Mouse (Mus musculus) heart, embryonic 10.5 days (tissue): ENCODE results near the gene Ruvbl2. TPM values are rescaled to one million over a fixed set of nuclear protein-coding genes. Genes with fewer than 3 reads are reported as not detected.
A peak's percentile ranks its signal among the peaks of the same experiment; 100 is the strongest.

ENCODE experiments used
- DNase-seq: peaks from one replicate; pipeline ENCODE4 v3.0.0-alpha.2; 2017; ENCODE audit warnings: low spot score
- H3K27ac ChIP-seq: fragments of 300-500 bp; sonication (generic); 2 replicates; pipeline ENCODE4 v1.5.1; 2016; ENCODE audit warnings: mild to moderate bottlenecking
- H3K27me3 ChIP-seq: fragments of 300-500 bp; sonication (generic); 2 replicates; pipeline ENCODE4 v1.6.1; 2016; ENCODE audit warnings: mild to moderate bottlenecking; ENCODE audit not compliant: poor library complexity, insufficient read depth, severe bottlenecking
- H3K36me3 ChIP-seq: fragments of 300-500 bp; sonication (generic); 2 replicates; pipeline ENCODE4 v1.6.1; 2016; ENCODE audit warnings: mild to moderate bottlenecking, moderate library complexity
- H3K4me1 ChIP-seq: fragments of 300-500 bp; sonication (generic); 2 replicates; pipeline ENCODE4 v1.6.1; 2016; ENCODE audit warnings: mild to moderate bottlenecking
- H3K4me3 ChIP-seq: fragments of 300-500 bp; sonication (generic); 2 replicates; pipeline ENCODE4 v1.5.1; 2016; ENCODE audit warnings: mild to moderate bottlenecking, moderate library complexity
- H3K9me3 ChIP-seq: fragments of 300-500 bp; sonication (generic); 2 replicates; pipeline ENCODE4 v1.6.1; 2016; ENCODE audit warnings: mild to moderate bottlenecking, moderate library complexity
- WGBS: fragments of 180-500 bp; shearing (Covaris S2); methylation state at CpG from one replicate; pipeline ENCODE4 v1.1.7; 2016; 5-methylcytosine and 5-hydroxymethylcytosine counted together
- polyA plus RNA-seq: library from polyadenylated mRNA; unstranded; fragments of >200 nt; fragmentation: Nextera tagmentation; extraction: Ambion mirVana; gene quantifications from 2 replicates; pipeline ENCODE4 v1.2.1, GENCODE M21; 2016

The Ruvbl2 gene
- polyA plus RNA-seq, 1 experiment from 2014 or later: 175 TPM

- peaks cover 41% of the 10 kb centered on the region for H3K4me1 ChIP-seq
- H3K27ac ChIP-seq: peak within 1 kb of the TSS; percentile 85
- H3K36me3 ChIP-seq: no peaks in the 10 kb centered on the region
- H3K27me3 ChIP-seq: peaks cover 97% of the 10 kb centered on the region
- WGBS: 2% methylated on average over 44 of the region's 45 CpGs
- peak within 1 kb of the TSS; percentile 68 for H3K4me3 ChIP-seq
- H3K9me3 ChIP-seq: no peaks in the 10 kb centered on the region
- peak; percentile 89 for DNase-seq
Measured at GRCm38 (mm10) chr7:45413113-45413863, 24.6 kb downstream of the Ruvbl2 start, which contains the start of gene Ntf5. TSS of gene Ntf5 (plus strand) at chr7:45413695.

GRCm38 (mm10) chr7:45412421-45412820 is 25.5 kb downstream of the Ruvbl2 start:
- H3K9me3 ChIP-seq: no peaks in the 10 kb centered on the region
- WGBS: 50% methylated on average over 2 of the region's 2 CpGs
- no peaks in the 10 kb centered on the region for H3K36me3 ChIP-seq
- peaks cover 34% of the 10 kb centered on the region for H3K4me1 ChIP-seq
- H3K27ac ChIP-seq: no peak overlapping the region
- DNase-seq: no peak
- no peak overlapping the region for H3K4me3 ChIP-seq
- H3K27me3 ChIP-seq: peaks cover 97% of the 10 kb centered on the region

GRCm38 (mm10) chr7:45409497-45410163 is 28.3 kb downstream of the Ruvbl2 start:
- Histone ChIP-seq H3K4me3 (no peak overlapping the region), H3K27ac (no peak overlapping the region), H3K9me3 (no peaks in the 10 kb centered on the region), H3K36me3 (no peaks in the 10 kb centered on the region), H3K4me1 (peaks cover 37% of the 10 kb centered on the region), H3K27me3 (peaks cover 95% of the 10 kb centered on the region)
- no peak for DNase-seq
- 76% methylated on average over 8 of the region's 8 CpGs for WGBS

- Histone ChIP-seq H3K9me3 (no peaks in the 10 kb centered on the region), H3K27me3 (peaks cover 88% of the 10 kb centered on the region), H3K4me1 (peaks cover 32% of the 10 kb centered on the region), H3K36me3 (no peaks in the 10 kb centered on the region), H3K4me3 (no peak overlapping the region), H3K27ac (no peak overlapping the region)
- DNase-seq: no peak
- WGBS: 86% methylated on average over 17 of the region's 17 CpGs
Measured at GRCm38 (mm10) chr7:45408949-45409348, 28.9 kb downstream of the Ruvbl2 start.

GRCm38 (mm10) chr7:45408351-45408750 is 29.5 kb downstream of the Ruvbl2 start:
- H3K9me3 ChIP-seq: no peaks in the 10 kb centered on the region
- DNase-seq: no peak
- 70% methylated on average over 7 of the region's 7 CpGs for WGBS
- no peak overlapping the region for H3K4me3 ChIP-seq
- H3K4me1 ChIP-seq: peaks cover 26% of the 10 kb centered on the region
- no peaks in the 10 kb centered on the region for H3K36me3 ChIP-seq
- no peak overlapping the region for H3K27ac ChIP-seq
- H3K27me3 ChIP-seq: peaks cover 82% of the 10 kb centered on the region

GRCm38 (mm10) chr7:45407836-45408235 is 30.1 kb downstream of the Ruvbl2 start:
- WGBS: 78% methylated on average over 10 of the region's 10 CpGs
- H3K9me3 ChIP-seq: no peaks in the 10 kb centered on the region
- H3K27me3 ChIP-seq: peaks cover 77% of the 10 kb centered on the region

GRCm38 (mm10) chr7:45406157-45407156 is 31.4 kb downstream of the Ruvbl2 start:
- 1% methylated on average over 113 of the region's 114 CpGs for WGBS
- Histone ChIP-seq H3K9me3 (no peaks in the 10 kb centered on the region), H3K27me3 (peaks cover 66% of the 10 kb centered on the region), H3K27ac (peak overlapping the region; percentile 81), H3K4me3 (peak overlapping the region; percentile 63), H3K4me1 (peaks cover 17% of the 10 kb centered on the region), H3K36me3 (no peaks in the 10 kb centered on the region)
- DNase-seq: no peak

More at GRCm38 (mm10) chr7:45407836-45408235, 30.1 kb downstream of the Ruvbl2 start:
- H3K4me3 ChIP-seq: no peak overlapping the region
- H3K36me3 ChIP-seq: no peaks in the 10 kb centered on the region
- DNase-seq: no peak
- no peak overlapping the region for H3K27ac ChIP-seq
- peaks cover 20% of the 10 kb centered on the region for H3K4me1 ChIP-seq

GRCm38 (mm10) chr7:45405091-45406075 is 32.5 kb downstream of the Ruvbl2 start, which contains the start of gene Kcna7:
TSS of gene Kcna7 (plus strand) at chr7:45405653.
- Histone ChIP-seq H3K36me3 (no peaks in the 10 kb centered on the region), H3K9me3 (no peaks in the 10 kb centered on the region), H3K27me3 (peaks cover 55% of the 10 kb centered on the region), H3K4me3 (peak within 1 kb of the TSS; percentile 63), H3K27ac (peak within 1 kb of the TSS; percentile 81), H3K4me1 (peaks cover 17% of the 10 kb centered on the region)
- 14% methylated on average over 28 of the region's 28 CpGs for WGBS
- no peak for DNase-seq

- Histone ChIP-seq H3K27me3 (peaks cover 38% of the 10 kb centered on the region), H3K4me1 (peaks cover 17% of the 10 kb centered on the region), H3K36me3 (no peaks in the 10 kb centered on the region), H3K27ac (no peak overlapping the region), H3K9me3 (no peaks in the 10 kb centered on the region), H3K4me3 (no peak overlapping the region)
- DNase-seq: no peak
- WGBS: 45% methylated on average over 6 of the region's 6 CpGs
Measured at GRCm38 (mm10) chr7:45403532-45404261, 34.2 kb downstream of the Ruvbl2 start.

GRCm38 (mm10) chr7:45401521-45402085 is 36.3 kb downstream of the Ruvbl2 start:
- 77% methylated on average over 10 of the region's 10 CpGs for WGBS
- H3K4me3 ChIP-seq: no peak overlapping the region
- H3K9me3 ChIP-seq: no peaks in the 10 kb centered on the region
- no peak overlapping the region for H3K27ac ChIP-seq
- H3K4me1 ChIP-seq: peaks cover 14% of the 10 kb centered on the region
- no peaks in the 10 kb centered on the region for H3K36me3 ChIP-seq
- DNase-seq: no peak
- H3K27me3 ChIP-seq: peaks cover 17% of the 10 kb centered on the region

- Histone ChIP-seq H3K4me3 (no peak overlapping the region), H3K36me3 (peaks cover 27% of the 10 kb centered on the region), H3K4me1 (peaks cover 17% of the 10 kb centered on the region), H3K9me3 (no peaks in the 10 kb centered on the region), H3K27ac (no peak overlapping the region), H3K27me3 (no peaks in the 10 kb centered on the region)
- 79% methylated on average over 2 of the region's 2 CpGs for WGBS
- no peak for DNase-seq
Measured at GRCm38 (mm10) chr7:45396787-45397186, 41.1 kb downstream of the Ruvbl2 start.
